Mouse (Mus musculus) C2C12 (cell line): ENCODE measurements at regions not wholly inside any gene's neighbourhood (a gene's known extent, or its start where the extent isn't known, plus 50 kb on each side); places are given as distances from the start of the nearest gene placed in this dataset.

Experiments
- CEBPB ChIP-seq: IDR thresholded peaks from one replicate; pipeline ENCODE4 v1.6.1; 2011; ENCODE audit warnings: low read depth, mild to moderate bottlenecking, control low read depth, moderate library complexity
- CTCF ChIP-seq: IDR thresholded peaks from one replicate; pipeline ENCODE4 v1.5.1; 2011; ENCODE audit not compliant: control insufficient read depth, insufficient read depth, insufficient read length

GRCm38 (mm10) chr13:102258207-102258606 is 435.2 kb upstream of the Cd180 start:
- TF ChIP-seq CTCF (no peak), CEBPB (no peak)
